Mouse (Mus musculus) CH12.LX (cell line): Measurements from ENCODE around the gene Ints4. TPM values are rescaled to one million over a fixed set of nuclear protein-coding genes. Genes with fewer than 3 reads are reported as not detected.

Source experiments
- DNase-seq: peaks from one replicate; pipeline ENCODE4 v3.0.0-alpha.2; 2013; ENCODE audit errors: extremely low read depth
- H3K27ac ChIP-seq: 2 replicates; pipeline ENCODE4 v1.5.1; 2012; ENCODE audit warnings: low read depth, mild to moderate bottlenecking, control low read depth, moderate library complexity; ENCODE audit not compliant: insufficient read depth
- H3K27me3 ChIP-seq: replicated peaks from 2 replicates; pipeline ENCODE3; 2012; ENCODE audit warnings: inconsistent platforms
- H3K36me3 ChIP-seq, 2 experiments: replicated peaks in 1 of 2; 2 replicates each; pipeline versions ENCODE3 to v1.6.1; 2012; ENCODE audit warnings: inconsistent platforms in 1 of 2, low read length in 1 of 2, mild to moderate bottlenecking in 1 of 2, mixed read lengths in 1 of 2, moderate library complexity in 1 of 2; ENCODE audit not compliant: control insufficient read depth in 1 of 2, insufficient read depth in 1 of 2
- H3K4me1 ChIP-seq, 2 experiments: 2 replicates each; pipeline ENCODE4 v1.6.1; 2012; ENCODE audit warnings: inconsistent platforms in 1 of 2, moderate library complexity in 1 of 2; ENCODE audit not compliant: insufficient read depth in 2 of 2, control insufficient read depth in 1 of 2
- H3K4me2 ChIP-seq: 2 replicates; pipeline ENCODE4 v1.6.1; 2012; ENCODE audit warnings: low read depth, mild to moderate bottlenecking, control low read depth; ENCODE audit not compliant: poor library complexity, insufficient read depth, severe bottlenecking
- H3K4me3 ChIP-seq, 3 experiments: fragments of 150-350 bp in 1 of 3; sonication (generic) in 1 of 3; replicated peaks in 1 of 3; 2 replicates each; pipeline versions ENCODE3 to v1.5.1; 2011 to 2012; ENCODE audit warnings: low read depth in 2 of 3, low read length in 2 of 3, mild to moderate bottlenecking in 2 of 3, moderate library complexity in 2 of 3, control low read depth in 1 of 3, improper control_type of control experiment in 1 of 3, inconsistent platforms in 1 of 3, mixed read lengths in 1 of 3; ENCODE audit not compliant: poor library complexity in 1 of 3
- H3K79me2 ChIP-seq: replicated peaks from 2 replicates; pipeline ENCODE4 v1.6.1; 2012; ENCODE audit warnings: mild to moderate bottlenecking, moderate library complexity; ENCODE audit not compliant: control insufficient read depth, poor library complexity, insufficient read depth, severe bottlenecking; ENCODE audit errors: extremely low read depth
- H3K9ac ChIP-seq: 2 replicates; pipeline ENCODE4 v1.6.1; 2012; ENCODE audit warnings: low read depth, mild to moderate bottlenecking, control low read depth, moderate library complexity; ENCODE audit not compliant: insufficient read depth
- H3K9me3 ChIP-seq: replicated peaks from 2 replicates; pipeline ENCODE3; 2012; ENCODE audit warnings: low read length, inconsistent platforms, mixed read lengths
- BHLHE40 ChIP-seq: IDR thresholded peaks from 2 replicates; pipeline ENCODE4 v1.6.1; 2011; ENCODE audit warnings: mild to moderate bottlenecking, low read depth, low read length, improper control_type of control experiment
- CHD1 ChIP-seq: IDR thresholded peaks from 2 replicates; pipeline ENCODE4 v1.6.1; 2012; ENCODE audit warnings: low read depth, low read length, improper control_type of control experiment, inconsistent platforms
- EP300 ChIP-seq: IDR thresholded peaks from 2 replicates; pipeline ENCODE4 v1.6.1; 2011; ENCODE audit warnings: low read length, improper control_type of control experiment
- ETS1 ChIP-seq: conservative IDR thresholded peaks from 2 replicates; pipeline ENCODE4 v1.6.1; 2012; ENCODE audit warnings: low read depth, mild to moderate bottlenecking, inconsistent platforms, low read length, improper control_type of control experiment, moderate library complexity
- HCFC1 ChIP-seq: IDR thresholded peaks from 2 replicates; pipeline ENCODE4 v1.6.1; 2012; ENCODE audit warnings: low read depth, mild to moderate bottlenecking, inconsistent platforms, low read length, improper control_type of control experiment
- JUN ChIP-seq: IDR thresholded peaks from 2 replicates; pipeline ENCODE4 v1.6.1; 2011; ENCODE audit warnings: low read depth, mild to moderate bottlenecking, low read length, improper control_type of control experiment, moderate library complexity; ENCODE audit not compliant: insufficient read depth
- JUND ChIP-seq: conservative IDR thresholded peaks from 2 replicates; pipeline ENCODE4 v1.6.1; 2011; ENCODE audit warnings: low read depth, low read length, improper control_type of control experiment
- MAFK ChIP-seq: IDR thresholded peaks from 2 replicates; pipeline ENCODE4 v1.6.1; 2011; ENCODE audit warnings: low read length, improper control_type of control experiment; ENCODE audit not compliant: insufficient replicate concordance
- MAX ChIP-seq: IDR thresholded peaks from 2 replicates; pipeline ENCODE4 v1.6.1; 2011; ENCODE audit warnings: low read length, improper control_type of control experiment
- MAZ ChIP-seq: IDR thresholded peaks from 2 replicates; pipeline ENCODE4 v1.6.1; 2012; ENCODE audit warnings: low read depth, mild to moderate bottlenecking, inconsistent platforms, low read length, improper control_type of control experiment, moderate library complexity
- MXI1 ChIP-seq: IDR thresholded peaks from 2 replicates; pipeline ENCODE4 v1.6.1; 2011; ENCODE audit warnings: mild to moderate bottlenecking, low read depth, low read length, improper control_type of control experiment
- PAX5 ChIP-seq: IDR thresholded peaks from 2 replicates; pipeline ENCODE4 v1.6.1; 2012; ENCODE audit warnings: low read length, inconsistent platforms, mixed read lengths
- POLR2AphosphoS2 ChIP-seq: IDR thresholded peaks from 2 replicates; pipeline ENCODE4 v1.6.1; 2011; ENCODE audit warnings: low read depth, low read length, improper control_type of control experiment
- RAD21 ChIP-seq: IDR thresholded peaks from 2 replicates; pipeline ENCODE4 v1.6.1; 2011; ENCODE audit warnings: low read depth, mild to moderate bottlenecking, low read length, improper control_type of control experiment, moderate library complexity
- RCOR1 ChIP-seq: conservative IDR thresholded peaks from 2 replicates; pipeline ENCODE4 v1.6.1; 2012; ENCODE audit warnings: low read depth, mild to moderate bottlenecking, inconsistent platforms, low read length, improper control_type of control experiment
- TBP ChIP-seq: conservative IDR thresholded peaks from 2 replicates; pipeline ENCODE4 v1.6.1; 2011; ENCODE audit warnings: low read depth, low read length, improper control_type of control experiment
- TCF12 ChIP-seq: IDR thresholded peaks from 2 replicates; pipeline ENCODE4 v1.6.1; 2014; ENCODE audit warnings: low read depth, mild to moderate bottlenecking, inconsistent platforms, low read length, improper control_type of control experiment
- UBTF ChIP-seq: IDR thresholded peaks from 2 replicates; pipeline ENCODE4 v1.6.1; 2012; ENCODE audit warnings: low read depth, mild to moderate bottlenecking, inconsistent platforms, low read length, improper control_type of control experiment, moderate library complexity
- USF1 ChIP-seq: IDR thresholded peaks from 2 replicates; pipeline ENCODE4 v1.6.1; 2014; ENCODE audit warnings: low read depth, mild to moderate bottlenecking, inconsistent platforms, low read length, improper control_type of control experiment
- ZMIZ1 ChIP-seq: IDR thresholded peaks from 2 replicates; pipeline ENCODE4 v1.6.1; 2012; ENCODE audit warnings: low read depth, mild to moderate bottlenecking, inconsistent platforms, low read length, improper control_type of control experiment
- ZNF384 ChIP-seq: IDR thresholded peaks from 2 replicates; pipeline ENCODE4 v1.6.1; 2012; ENCODE audit warnings: low read depth, low read length, improper control_type of control experiment, inconsistent platforms
- dilution Hi-C: fragments of 300-500 bp; cut with MboI; formaldehyde crosslinking; loops from 2 replicates; pipeline ENCODE4 v1.14.3; 2020; ENCODE audit warnings: low sequenced_read_pairs; ENCODE audit not compliant: extremely low pct_unique_long_range_greater_than_20kb, extremely low pct_ligation_motif_present
- in situ Hi-C: fragments of 300-500 bp; cut with MboI; formaldehyde crosslinking; loops from 3 replicates; pipeline ENCODE4 v1.14.3; 2019; ENCODE audit warnings: low sequenced_read_pairs, low pct_ligation_motif_present, low pct_unique_long_range_greater_than_20kb, mixed read lengths
- polyA plus RNA-seq: library from polyadenylated mRNA; unstranded; fragments of >175 nt; gene quantifications from 2 replicates; pipeline ENCODE4 v1.2.1, GENCODE M21; 2012; ENCODE audit warnings: low read depth; ENCODE audit not compliant: insufficient read length
- total RNA-seq, 2 experiments: library from RNA; depleted of rRNA; stranded (reverse); fragments of 300-350 nt in 1 of 2; fragments of >200 nt in 1 of 2; gene quantifications; 2 replicates each; pipeline ENCODE4 v1.2.3; 2012 to 2014

The Ints4 gene
- total and polyA plus RNA-seq, 3 experiments, result 46.6 to 77.2 (median 67.9) TPM

DNA sequence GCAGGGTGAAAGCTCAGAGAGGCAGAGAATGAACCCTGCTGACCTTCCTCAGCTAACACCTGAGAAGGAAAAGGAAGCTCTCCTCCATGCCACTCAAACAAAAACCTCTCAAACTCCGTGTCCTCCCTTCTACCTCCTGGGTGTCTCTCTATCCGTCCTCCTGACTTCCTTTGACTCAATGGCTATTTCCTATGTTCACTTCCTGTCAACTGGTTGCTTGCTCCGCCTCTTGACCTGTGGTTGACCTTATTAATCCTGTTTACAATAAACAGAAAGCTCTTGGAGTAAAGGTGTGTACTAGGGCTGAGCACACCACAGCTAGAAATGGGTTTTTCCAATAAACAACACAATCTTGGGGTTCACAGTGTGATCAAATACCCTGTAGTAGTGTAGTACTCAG, 10.4 kb downstream of the Ints4 start:
- no peaks in the 10 kb centered on the region for H3K9me3 ChIP-seq
- H3K4me2 ChIP-seq, result no peak overlapping the region
- peaks cover 32 to 62% of the 10 kb centered on the region in 2 experiments for H3K36me3 ChIP-seq
- H3K79me2 ChIP-seq, result no peaks in the 10 kb centered on the region; the same call in none of the 2 replicates
- TF ChIP-seq MAX (no peak), RAD21 (no peak), CHD1 (no peak), UBTF (no peak), ETS1 (no peak), MAFK (no peak), JUND (no peak), TBP (no peak), ZMIZ1 (no peak)
- TF ChIP-seq, all 38 proteins: peak for 0
- Histone ChIP-seq H3K27me3 (no peaks in the 10 kb centered on the region), H3K27ac (no peak overlapping the region), H3K4me3 (no peak overlapping the region), H3K4me1 (peaks cover 0 to 5% of the 10 kb centered on the region in 2 experiments; a peak in 1 of 4 replicates), H3K9ac (no peak overlapping the region)
- no peak for DNase-seq
- dilution Hi-C loops (no loop called here), in situ Hi-C loops (no loop called here)

GRCm38 (mm10) chr7:97492420-97492819, 11.7 kb downstream of the Ints4 start:
- Histone ChIP-seq H3K9me3 (no peaks in the 10 kb centered on the region), H3K4me2 (no peak overlapping the region), H3K36me3 (peaks cover 21 to 49% of the 10 kb centered on the region in 2 experiments), H3K4me3 (no peak overlapping the region), H3K79me2 (no peaks in the 10 kb centered on the region; the same call in 1 of the 2 replicates), H3K9ac (no peak overlapping the region), H3K4me1 (peaks cover 0 to 5% of the 10 kb centered on the region in 2 experiments; a peak in 1 of 4 replicates), H3K27ac (no peak overlapping the region), H3K27me3 (no peaks in the 10 kb centered on the region)
- in situ Hi-C loops, result no loop called here
- dilution Hi-C loops, result no loop called here
- TF ChIP-seq BHLHE40, result no peak
- no peak for TF ChIP-seq EP300
- TF ChIP-seq ETS1, result no peak
- no peak for TF ChIP-seq POLR2AphosphoS2
- TF ChIP-seq USF1, result no peak
- TF ChIP-seq TCF12, result no peak
- TF ChIP-seq HCFC1, result no peak
- no peak for TF ChIP-seq MXI1
- no peak for TF ChIP-seq MAZ
- TF ChIP-seq ZNF384, result no peak
- TF ChIP-seq PAX5, result no peak
- no peak for TF ChIP-seq JUN
- TF ChIP-seq RCOR1, result no peak
- TF ChIP-seq UBTF, result no peak
- no peak for TF ChIP-seq ZMIZ1
- DNase-seq, result peak; percentile 31
